Mouse (Mus musculus): ENCODE measurements at regions not wholly inside any gene's neighbourhood (a gene's known extent, or its start where the extent isn't known, plus 50 kb on each side); places are given as distances from the start of the nearest gene placed in this dataset.

- Histone ChIP-seq H3K4me3 (replicated peaks) (no peak overlapping the region), H3K4me2 (replicated peaks) (no peak overlapping the region), H3K27ac (no peak overlapping the region), H3K4me1 (replicated peaks) (no peaks in the 10 kb centered on the region), H3K27me3 (replicated peaks) (no peaks in the 10 kb centered on the region), H3K9ac (no peak overlapping the region), H3K36me3 (no peaks in the 10 kb centered on the region), H3K9me3 (no peaks in the 10 kb centered on the region)
- ATAC-seq: no peak
- 43% methylated on average over 5 of the region's 5 CpGs for WGBS
Observed at GRCm38 (mm10) chr8:46898697-46899445, 87.8 kb upstream of the Enpp6 start.

DNA sequence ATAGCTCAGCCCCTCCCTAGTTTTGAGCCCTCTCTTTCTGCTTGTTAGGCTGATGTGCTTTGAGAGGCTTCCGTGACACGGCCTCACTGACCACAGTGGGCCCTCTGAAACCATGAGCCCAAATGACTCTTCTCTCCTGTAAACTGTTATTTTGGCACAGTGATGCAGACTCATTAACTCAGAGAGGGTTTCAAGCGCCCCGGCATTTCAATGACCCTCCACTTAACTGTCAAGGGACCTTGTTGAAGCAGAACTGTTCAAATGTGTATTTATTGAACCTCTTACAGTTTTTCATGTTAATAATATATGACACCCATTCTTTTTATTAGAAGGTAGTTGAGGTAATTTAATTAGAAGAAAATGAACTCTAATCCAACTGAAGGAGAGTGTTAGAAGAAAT lies 85.9 kb upstream of the Enpp6 start:
- Histone ChIP-seq H3K27ac (no peak overlapping the region), H3K36me3 (no peaks in the 10 kb centered on the region), H3K4me3 (replicated peaks) (no peak overlapping the region), H3K9me3 (no peaks in the 10 kb centered on the region), H3K27me3 (replicated peaks) (no peaks in the 10 kb centered on the region), H3K9ac (no peak overlapping the region), H3K4me2 (replicated peaks) (no peak overlapping the region), H3K4me1 (replicated peaks) (no peaks in the 10 kb centered on the region)
- ATAC-seq: no peak
- WGBS: 86% methylated on average over 4 of the region's 4 CpGs

GRCm38 (mm10) chr8:46904731-46905130 lies 82.0 kb upstream of the Enpp6 start:
- H3K4me2 ChIP-seq (replicated peaks): no peak overlapping the region
- H3K9me3 ChIP-seq: no peaks in the 10 kb centered on the region
- no peak overlapping the region for H3K9ac ChIP-seq
- no peaks in the 10 kb centered on the region for H3K4me1 ChIP-seq (replicated peaks)
- no peak overlapping the region for H3K4me3 ChIP-seq (replicated peaks)
- ATAC-seq: no peak
- H3K36me3 ChIP-seq: no peaks in the 10 kb centered on the region
- no peaks in the 10 kb centered on the region for H3K27me3 ChIP-seq (replicated peaks)
- no peak overlapping the region for H3K27ac ChIP-seq
- WGBS: 60% methylated on average over 3 of the region's 3 CpGs

DNA sequence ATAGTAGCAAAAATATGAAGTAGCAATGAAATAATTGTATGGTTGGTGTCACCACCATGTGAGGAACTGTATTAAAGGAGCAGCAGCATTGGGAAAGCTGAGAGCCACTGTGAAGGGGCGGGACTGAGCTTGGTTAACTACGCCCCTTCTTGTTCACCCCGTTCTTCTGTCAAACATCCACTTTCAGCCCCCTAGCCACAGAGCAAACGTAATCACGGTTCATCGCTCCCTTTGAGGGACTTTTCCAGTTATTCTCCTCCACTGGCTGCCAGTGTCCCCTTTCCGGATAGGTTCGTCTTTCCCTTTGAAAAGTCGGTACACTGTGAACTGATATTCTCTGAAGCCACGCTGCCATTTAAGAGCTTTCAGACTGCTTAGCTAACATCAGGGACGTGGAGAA lies 79.3 kb upstream of the Enpp6 start:
- H3K4me1 ChIP-seq (replicated peaks): no peaks in the 10 kb centered on the region
- no peaks in the 10 kb centered on the region for H3K27me3 ChIP-seq (replicated peaks)
- WGBS: 70% methylated on average over 11 of the region's 11 CpGs
- H3K4me3 ChIP-seq (replicated peaks): no peak overlapping the region
- no peaks in the 10 kb centered on the region for H3K36me3 ChIP-seq
- H3K9ac ChIP-seq: no peak overlapping the region
- no peak overlapping the region for H3K4me2 ChIP-seq (replicated peaks)
- H3K27ac ChIP-seq: no peak overlapping the region
- ATAC-seq: no peak
- no peaks in the 10 kb centered on the region for H3K9me3 ChIP-seq

DNA sequence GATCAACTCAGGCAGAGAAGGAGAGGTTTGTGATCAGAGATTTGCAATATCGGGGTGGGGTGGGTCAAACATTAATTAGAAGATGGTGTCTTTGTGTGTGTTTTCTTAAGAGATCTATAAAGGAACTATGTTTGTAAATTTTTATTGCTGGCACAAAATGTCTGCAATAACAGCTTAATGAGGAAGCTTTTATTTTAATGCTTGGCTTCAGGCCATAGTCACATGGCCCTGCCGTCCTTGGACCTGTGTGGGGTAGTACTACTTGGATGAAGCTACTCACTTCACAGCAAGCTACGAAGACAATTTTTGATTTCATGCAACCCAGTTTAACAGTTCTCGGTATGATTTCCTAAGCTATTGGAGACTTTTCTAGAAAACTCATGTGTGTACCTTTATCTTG lies 78.5 kb upstream of the Enpp6 start:
- 73% methylated on average over 4 of the region's 4 CpGs for WGBS
- peak; percentile 45; the same call in 1 of the 2 replicates for ATAC-seq
- no peak overlapping the region for H3K27ac ChIP-seq
- H3K36me3 ChIP-seq: no peaks in the 10 kb centered on the region
- H3K4me3 ChIP-seq (replicated peaks): no peak overlapping the region
- H3K4me2 ChIP-seq (replicated peaks): no peak overlapping the region
- H3K9me3 ChIP-seq: no peaks in the 10 kb centered on the region
- no peaks in the 10 kb centered on the region for H3K4me1 ChIP-seq (replicated peaks)
- H3K27me3 ChIP-seq (replicated peaks): no peaks in the 10 kb centered on the region
- no peak overlapping the region for H3K9ac ChIP-seq

GRCm38 (mm10) chr8:46913956-46914355 lies 72.7 kb upstream of the Enpp6 start:
- no peak overlapping the region for H3K4me3 ChIP-seq (replicated peaks)
- H3K36me3 ChIP-seq: no peaks in the 10 kb centered on the region
- 60% methylated on average over 5 of the region's 5 CpGs for WGBS
- H3K4me1 ChIP-seq (replicated peaks): no peaks in the 10 kb centered on the region
- no peak overlapping the region for H3K9ac ChIP-seq
- H3K4me2 ChIP-seq (replicated peaks): no peak overlapping the region
- no peaks in the 10 kb centered on the region for H3K27me3 ChIP-seq (replicated peaks)
- H3K27ac ChIP-seq: no peak overlapping the region
- no peaks in the 10 kb centered on the region for H3K9me3 ChIP-seq
- no peak for ATAC-seq

DNA sequence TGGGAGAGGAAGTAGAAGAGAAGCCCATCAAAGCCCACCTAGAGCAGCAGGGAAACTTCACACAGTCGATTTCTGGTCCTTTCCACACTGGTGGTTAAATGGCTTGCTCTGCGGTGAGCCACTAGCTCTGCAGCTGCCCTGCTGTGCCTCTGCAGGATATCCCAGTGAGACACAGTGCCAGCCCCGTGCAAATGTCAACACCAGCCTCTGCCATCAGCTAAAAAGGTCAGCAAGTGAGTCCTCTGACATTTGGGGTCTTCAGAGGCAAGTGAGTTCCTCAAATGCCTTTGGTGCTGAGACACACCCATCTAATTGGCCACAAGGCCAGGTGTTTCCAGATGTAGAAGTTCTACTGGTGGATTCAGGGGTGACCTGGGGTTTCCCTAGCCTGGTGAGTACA lies 66.6 kb upstream of the Enpp6 start:
- Histone ChIP-seq H3K9ac (no peak overlapping the region), H3K36me3 (no peaks in the 10 kb centered on the region), H3K9me3 (no peaks in the 10 kb centered on the region), H3K27ac (no peak overlapping the region), H3K4me3 (replicated peaks) (no peak overlapping the region), H3K27me3 (replicated peaks) (no peaks in the 10 kb centered on the region), H3K4me2 (replicated peaks) (no peak overlapping the region), H3K4me1 (replicated peaks) (no peaks in the 10 kb centered on the region)
- 40% methylated on average over 3 of the region's 3 CpGs for WGBS
- ATAC-seq: no peak

DNA sequence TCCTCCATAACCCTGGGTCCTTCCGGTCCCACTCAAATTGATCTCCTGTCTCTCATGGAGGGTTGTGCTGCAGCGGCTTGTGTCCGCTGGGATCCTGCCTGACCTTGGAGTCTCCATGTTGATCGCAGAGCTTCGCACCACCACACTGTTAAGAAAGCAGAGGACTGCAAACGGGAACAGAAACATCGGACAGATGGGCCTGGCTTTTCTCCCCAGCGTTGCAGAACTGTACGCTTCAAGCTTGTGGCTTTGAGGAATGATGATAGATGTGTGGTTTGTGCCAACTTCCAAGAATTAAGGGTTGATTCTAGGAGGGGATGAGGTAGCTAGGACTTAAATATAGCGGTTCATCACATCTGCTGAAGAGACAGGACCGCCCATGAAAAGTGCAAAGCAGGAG lies 65.6 kb upstream of the Enpp6 start:
- no peak overlapping the region for H3K4me2 ChIP-seq (replicated peaks)
- H3K27ac ChIP-seq: no peak overlapping the region
- H3K4me3 ChIP-seq (replicated peaks): no peak overlapping the region
- H3K9me3 ChIP-seq: no peaks in the 10 kb centered on the region
- no peaks in the 10 kb centered on the region for H3K36me3 ChIP-seq
- H3K9ac ChIP-seq: no peak overlapping the region
- ATAC-seq: no peak
- no peaks in the 10 kb centered on the region for H3K27me3 ChIP-seq (replicated peaks)
- WGBS: 83% methylated on average over 11 of the region's 11 CpGs
- H3K4me1 ChIP-seq (replicated peaks): no peaks in the 10 kb centered on the region

- no peak for ATAC-seq
- Histone ChIP-seq H3K4me3 (replicated peaks) (no peak overlapping the region), H3K9me3 (no peaks in the 10 kb centered on the region), H3K9ac (no peak overlapping the region), H3K36me3 (no peaks in the 10 kb centered on the region), H3K27ac (no peak overlapping the region), H3K27me3 (replicated peaks) (no peaks in the 10 kb centered on the region), H3K4me1 (replicated peaks) (no peaks in the 10 kb centered on the region), H3K4me2 (replicated peaks) (no peak overlapping the region)
- 91% methylated on average over 7 of the region's 7 CpGs for WGBS
Observed at GRCm38 (mm10) chr8:46921585-46921984, 65.1 kb upstream of the Enpp6 start.

GRCm38 (mm10) chr8:46924787-46925548 lies 61.7 kb upstream of the Enpp6 start:
- no peaks in the 10 kb centered on the region for H3K36me3 ChIP-seq
- H3K9me3 ChIP-seq: no peaks in the 10 kb centered on the region
- 56% methylated on average over 13 of the region's 13 CpGs for WGBS
- no peak overlapping the region for H3K4me2 ChIP-seq (replicated peaks)
- ATAC-seq: no peak
- no peak overlapping the region for H3K9ac ChIP-seq
- no peaks in the 10 kb centered on the region for H3K27me3 ChIP-seq (replicated peaks)
- H3K4me3 ChIP-seq (replicated peaks): no peak overlapping the region
- no peaks in the 10 kb centered on the region for H3K4me1 ChIP-seq (replicated peaks)
- H3K27ac ChIP-seq: no peak overlapping the region

DNA sequence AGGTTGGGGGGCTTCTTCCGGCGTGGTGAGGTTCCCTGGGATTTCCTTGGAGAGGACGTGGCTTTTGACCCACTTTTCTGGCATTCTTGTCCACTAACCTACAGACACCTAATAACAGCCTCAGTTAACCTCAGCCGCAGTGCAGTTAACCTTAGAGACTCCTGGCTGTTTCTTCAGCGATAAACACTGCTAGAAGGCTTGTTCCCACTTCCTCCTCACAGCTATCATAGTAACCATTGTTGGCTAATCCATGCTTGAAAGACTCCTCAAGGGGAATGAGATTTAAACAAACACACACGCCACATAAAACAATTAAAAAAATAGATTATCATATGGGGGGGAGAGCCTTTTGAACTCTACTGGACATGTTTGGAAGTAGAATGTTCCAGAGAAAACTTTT lies 58.0 kb upstream of the Enpp6 start:
- H3K4me1 ChIP-seq (replicated peaks): no peaks in the 10 kb centered on the region
- no peak overlapping the region for H3K27ac ChIP-seq
- no peak for ATAC-seq
- no peaks in the 10 kb centered on the region for H3K36me3 ChIP-seq
- H3K4me2 ChIP-seq (replicated peaks): no peak overlapping the region
- H3K27me3 ChIP-seq (replicated peaks): no peaks in the 10 kb centered on the region
- H3K4me3 ChIP-seq (replicated peaks): no peak overlapping the region
- WGBS: 74% methylated on average over 6 of the region's 6 CpGs
- no peak overlapping the region for H3K9ac ChIP-seq
- H3K9me3 ChIP-seq: no peaks in the 10 kb centered on the region

GRCm38 (mm10) chr8:46929678-46930077 lies 57.0 kb upstream of the Enpp6 start:
- Histone ChIP-seq H3K27ac (no peak overlapping the region), H3K4me2 (replicated peaks) (no peak overlapping the region), H3K4me1 (replicated peaks) (0 out of 2 replicates have a peak, but pooled peaks cover 3% of the 10 kb centered on the region), H3K36me3 (no peaks in the 10 kb centered on the region), H3K9ac (no peak overlapping the region), H3K27me3 (replicated peaks) (no peaks in the 10 kb centered on the region), H3K9me3 (no peaks in the 10 kb centered on the region), H3K4me3 (replicated peaks) (no peak overlapping the region)
- 88% methylated on average over 6 of the region's 6 CpGs for WGBS
- no peak for ATAC-seq

- ATAC-seq: no peak
Observed at GRCm38 (mm10) chr8:46931267-46931666, 55.4 kb upstream of the Enpp6 start.

More at GRCm38 (mm10) chr8:46931267-46931666, 55.4 kb upstream of the Enpp6 start:
- Histone ChIP-seq H3K4me3 (replicated peaks) (no peak overlapping the region), H3K27ac (no peak overlapping the region), H3K9ac (no peak overlapping the region), H3K9me3 (no peaks in the 10 kb centered on the region), H3K36me3 (no peaks in the 10 kb centered on the region), H3K4me1 (replicated peaks) (0 out of 2 replicates have a peak, but pooled peaks cover 3% of the 10 kb centered on the region), H3K27me3 (replicated peaks) (no peaks in the 10 kb centered on the region), H3K4me2 (replicated peaks) (no peak overlapping the region)
- 85% methylated on average over 6 of the region's 6 CpGs for WGBS
